Mouse (Mus musculus) spleen, postnatal 4 days (tissue): ENCODE measurements around the gene Rimbp2.

Experiments used
- DNase-seq, 2 experiments: peaks; one replicate each; pipeline ENCODE4 v3.0.0; 2022; ENCODE audit warnings: low spot score in 2 of 2

Gene Rimbp2

DNA sequence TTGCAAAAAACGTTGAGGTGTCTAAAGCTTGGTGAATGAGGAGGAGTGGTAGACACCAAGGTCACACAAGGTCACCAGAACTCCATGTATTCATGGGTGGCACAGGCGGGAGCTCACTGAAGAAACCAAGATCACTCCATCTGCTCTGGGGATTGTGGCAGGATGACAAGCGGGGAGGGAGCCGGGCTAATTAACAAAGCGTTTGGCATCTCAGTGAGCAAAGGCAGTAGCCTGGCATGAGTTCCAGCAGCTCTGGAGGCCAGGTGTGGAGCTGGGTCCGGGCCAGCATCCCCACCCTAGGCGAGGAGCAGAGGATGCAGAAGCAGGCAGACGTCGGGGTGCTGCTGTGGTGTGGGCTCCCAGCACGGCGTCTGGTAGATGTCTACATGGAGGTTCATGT lies 108.3 kb downstream of the Rimbp2 start:
- no peak for DNase-seq

DNA sequence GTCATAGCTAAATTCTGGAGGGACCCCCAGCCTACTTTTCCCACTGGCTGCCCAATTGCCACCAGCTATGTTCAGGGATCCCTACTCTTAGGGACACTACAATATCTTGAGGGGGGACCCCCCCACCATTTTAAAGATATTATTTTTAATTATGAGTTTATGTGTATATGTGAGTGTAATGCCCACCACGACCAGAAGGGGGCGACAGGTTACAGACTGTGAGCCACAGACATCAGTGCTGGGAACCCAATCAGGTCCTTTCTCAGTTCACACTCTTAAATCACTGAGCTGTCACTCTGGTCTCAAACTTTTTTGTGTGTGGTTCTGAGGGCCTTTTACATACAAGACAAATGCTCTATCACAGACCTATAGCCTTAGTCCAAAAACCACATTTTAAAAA lies 109.3 kb downstream of the Rimbp2 start:
- DNase-seq: no peak

DNA sequence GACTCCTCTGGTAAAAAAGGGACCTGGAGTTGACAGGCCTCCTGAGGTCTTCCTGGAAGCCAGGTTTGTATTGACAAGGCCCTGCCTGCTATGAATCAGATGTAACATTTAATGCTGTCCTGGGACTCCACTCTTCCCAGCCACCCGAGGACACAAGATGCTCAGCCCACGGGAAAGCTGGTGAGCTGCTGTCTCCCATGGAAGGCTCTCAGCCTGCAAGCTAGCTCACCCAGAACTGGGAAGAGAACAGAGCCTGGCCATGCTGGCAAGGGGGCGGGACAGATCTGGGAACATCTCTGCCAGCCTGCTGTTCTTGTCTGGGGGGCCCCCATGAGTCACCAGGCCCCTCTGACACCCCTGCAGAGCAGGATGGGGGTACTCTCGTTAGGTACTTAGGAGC lies 111.7 kb downstream of the Rimbp2 start:
- no peak for DNase-seq

DNA sequence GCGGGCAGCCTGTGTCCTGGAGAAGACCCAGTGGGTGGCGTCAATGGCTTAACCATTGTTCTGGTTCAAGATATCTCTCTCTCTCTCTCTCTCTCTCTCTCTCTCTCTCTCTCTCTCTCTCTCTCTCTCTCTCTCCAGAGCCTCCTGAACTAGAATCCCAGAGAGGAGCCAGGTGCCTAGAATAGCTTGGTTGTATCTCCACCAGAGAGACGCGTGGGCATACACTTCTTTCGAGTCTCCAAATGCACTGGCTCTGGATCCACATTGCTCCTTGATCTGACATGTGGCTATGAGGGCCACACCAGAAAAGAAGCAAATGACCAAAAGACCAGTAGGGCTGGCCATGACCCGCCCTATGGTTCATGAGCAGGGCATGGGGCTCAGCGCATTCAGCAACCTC lies 116.2 kb downstream of the Rimbp2 start:
- no peak for DNase-seq

DNA sequence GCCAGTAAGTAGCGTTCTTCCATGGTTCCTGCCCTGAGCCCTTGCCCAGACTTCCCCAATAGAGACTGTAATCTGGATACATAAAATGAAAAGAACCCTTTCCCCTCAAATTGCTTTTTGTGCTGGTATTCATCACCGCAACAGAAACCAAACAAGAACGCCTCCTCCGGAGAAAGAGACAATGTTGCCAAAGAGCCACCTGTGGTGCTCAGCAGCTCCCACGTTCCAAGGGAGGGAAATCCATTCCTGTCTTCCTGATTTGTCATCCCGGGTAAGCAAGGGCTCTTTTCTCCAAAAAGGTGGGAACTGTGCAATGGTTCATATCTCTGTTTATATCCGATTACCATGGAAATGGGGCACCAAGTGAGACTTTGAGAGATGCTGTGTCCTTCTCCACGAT lies 119.2 kb downstream of the Rimbp2 start:
- DNase-seq: no peak

DNA sequence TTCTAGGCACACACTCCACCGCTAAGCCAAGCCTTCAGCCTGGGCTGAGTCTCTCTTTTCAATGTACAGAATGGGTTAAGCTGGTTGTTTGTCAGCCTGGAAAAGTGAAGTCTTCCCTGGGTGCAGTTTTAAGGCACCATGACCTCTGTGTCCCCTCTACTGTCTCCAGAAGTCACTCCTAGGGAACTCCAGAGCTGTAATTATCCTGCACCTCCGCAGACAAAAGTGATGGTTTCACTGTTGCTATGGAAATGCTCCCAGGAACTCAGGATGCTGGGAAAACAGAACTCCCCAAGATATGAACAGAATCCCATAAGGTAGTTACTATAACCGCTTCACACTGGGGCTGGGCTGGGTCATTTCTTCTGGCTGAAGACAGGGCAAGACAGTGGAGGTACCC lies 130.4 kb downstream of the Rimbp2 start:
- no peak for DNase-seq

DNA sequence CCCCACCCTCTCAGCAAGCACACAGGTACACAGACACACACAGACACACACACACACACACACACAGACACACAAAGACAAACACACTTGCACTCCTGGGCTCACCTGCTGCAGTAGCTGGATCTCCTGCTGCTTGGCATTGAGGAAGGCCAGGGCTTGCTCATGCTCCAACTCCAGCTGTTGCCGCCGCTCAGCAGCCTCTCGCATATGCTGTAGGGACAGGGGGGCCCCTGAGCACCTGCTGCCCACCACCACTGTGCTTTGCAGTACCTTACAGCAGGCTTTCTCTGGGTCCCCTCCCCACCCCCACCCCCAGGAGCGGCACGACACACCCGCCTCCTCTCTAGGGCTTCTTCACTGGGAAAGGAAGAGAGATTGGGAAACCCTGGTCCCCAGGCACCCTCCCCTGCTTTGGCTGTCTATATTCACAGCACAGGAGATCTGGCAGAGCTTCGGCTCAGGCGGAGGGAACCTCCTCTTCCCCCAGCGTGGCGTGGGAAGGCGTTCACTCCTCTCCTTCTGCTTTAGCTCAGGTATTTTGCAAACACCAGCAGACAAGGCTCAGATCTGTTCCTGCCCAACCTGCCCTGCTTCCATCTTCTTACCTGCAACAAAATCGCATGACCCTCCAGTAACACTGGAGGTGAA lies 133.5 kb downstream of the Rimbp2 start:
- DNase-seq: no peak

DNA sequence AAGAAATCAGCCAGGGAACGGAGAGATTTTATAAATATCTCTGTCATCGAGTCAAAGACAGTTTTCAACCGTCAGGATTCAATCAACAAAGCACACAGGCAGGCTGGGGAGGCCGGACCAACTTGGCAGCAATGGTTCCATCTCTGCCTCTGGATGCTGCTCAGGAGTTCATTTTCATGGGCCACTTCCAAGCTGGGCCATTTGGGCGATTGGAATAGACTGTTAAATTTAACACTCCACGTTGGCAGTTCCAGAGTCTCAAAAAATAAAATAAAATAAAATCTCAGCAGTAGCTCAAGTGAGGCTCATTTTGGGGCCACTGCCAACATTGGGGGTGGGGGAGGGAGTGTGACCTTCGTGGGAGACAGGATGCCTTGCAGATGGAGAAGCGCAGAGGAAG lies 137.7 kb downstream of the Rimbp2 start:
- no peak for DNase-seq

DNA sequence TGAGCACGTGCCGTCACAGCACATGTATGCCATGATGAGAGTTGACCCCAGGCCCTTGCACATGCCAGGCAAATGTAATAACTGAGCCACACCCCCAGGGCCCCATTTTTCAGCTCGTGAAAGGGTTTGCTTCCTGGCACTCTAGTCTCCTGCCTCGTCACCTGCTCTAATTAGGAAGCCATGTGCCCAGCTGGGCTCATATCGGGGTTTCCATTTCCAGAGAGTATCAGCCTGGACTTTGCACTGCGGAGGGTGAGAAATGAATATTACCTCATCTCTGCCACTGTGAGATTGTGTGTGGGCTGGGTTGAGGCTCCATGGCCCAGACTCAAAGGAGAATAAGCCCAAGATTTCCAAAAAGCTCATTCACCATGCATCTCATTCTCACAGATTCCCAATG lies 138.2 kb downstream of the Rimbp2 start:
- no peak for DNase-seq

DNA sequence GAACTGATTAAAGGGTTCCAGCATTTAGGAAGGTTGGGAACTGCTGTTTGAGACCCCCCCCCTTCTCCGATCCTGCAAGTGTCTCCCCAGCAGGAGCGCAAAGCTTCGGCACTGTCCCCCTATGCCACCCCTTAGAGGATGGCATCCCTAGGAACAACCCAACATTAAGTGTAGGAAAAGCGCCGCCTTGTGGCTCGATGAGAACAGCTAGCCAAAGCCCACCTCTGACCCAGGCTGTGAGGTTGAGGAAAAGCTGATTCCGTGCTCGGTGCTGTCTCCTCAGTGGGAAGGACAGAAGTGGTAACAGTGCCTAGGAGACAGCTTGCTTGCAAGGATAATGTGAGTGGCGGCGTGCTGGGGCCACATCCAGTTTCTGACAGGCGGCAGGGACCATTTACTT lies 140.2 kb downstream of the Rimbp2 start:
- DNase-seq: no peak

DNA sequence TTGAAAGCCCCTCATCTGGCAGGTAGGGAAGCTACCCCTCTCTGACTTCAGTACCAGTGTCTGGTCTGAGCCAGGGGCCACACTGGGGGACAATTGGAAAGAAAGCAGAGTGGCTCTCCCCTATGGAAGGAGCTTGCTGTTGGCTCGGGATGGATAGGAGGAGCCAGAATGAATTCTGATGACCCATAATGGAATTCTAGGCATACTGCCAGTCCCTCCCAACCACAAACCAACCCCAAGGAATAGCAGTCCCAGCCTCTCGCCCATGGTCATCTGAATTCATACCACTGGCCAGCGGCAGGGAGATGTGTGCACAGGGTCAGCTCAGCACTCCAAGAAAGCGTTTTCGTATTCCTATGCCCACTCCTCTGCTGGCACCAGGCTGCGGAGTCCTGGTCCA lies 141.9 kb downstream of the Rimbp2 start:
- DNase-seq: no peak

DNA sequence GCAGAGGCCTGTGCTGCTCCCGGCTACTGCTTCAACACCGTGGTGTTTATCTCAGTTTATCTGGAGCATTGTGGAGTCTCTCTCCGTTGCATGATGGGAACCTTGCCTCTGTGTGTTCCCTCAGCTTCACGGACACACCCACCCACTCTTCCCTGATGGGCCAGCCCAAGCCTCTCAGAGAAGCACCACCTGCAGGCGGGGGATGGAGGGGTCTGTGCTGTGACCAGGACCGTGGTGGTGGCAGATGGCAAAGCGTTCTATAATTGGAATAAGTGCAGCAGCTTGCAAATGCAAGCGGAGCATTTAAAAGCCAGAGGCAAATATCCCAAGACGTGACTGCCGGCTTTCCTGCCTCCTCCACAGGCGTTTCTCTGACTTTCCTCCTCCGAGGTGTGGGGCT lies 143.3 kb downstream of the Rimbp2 start:
- DNase-seq: no peak

DNA sequence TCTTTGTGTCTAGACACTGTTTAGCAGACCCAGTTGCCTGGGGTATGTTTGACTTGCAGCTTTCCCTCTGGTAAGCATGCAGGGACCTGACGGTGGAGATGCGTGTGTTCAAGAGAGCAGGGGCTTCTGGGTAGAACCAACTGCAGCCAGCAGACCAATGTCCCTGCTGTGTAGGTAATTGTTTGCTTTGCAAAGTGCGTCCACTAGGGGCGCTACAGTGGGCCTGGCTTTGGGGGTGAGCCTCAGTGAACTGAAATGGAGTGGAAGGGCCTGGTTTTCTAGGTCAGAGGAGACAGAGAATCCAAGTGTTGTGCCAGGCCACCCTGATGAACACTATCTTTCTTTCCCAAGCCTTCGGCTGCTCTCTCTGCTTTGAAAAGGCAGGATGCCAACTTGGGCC lies 143.9 kb downstream of the Rimbp2 start:
- DNase-seq: no peak

DNA sequence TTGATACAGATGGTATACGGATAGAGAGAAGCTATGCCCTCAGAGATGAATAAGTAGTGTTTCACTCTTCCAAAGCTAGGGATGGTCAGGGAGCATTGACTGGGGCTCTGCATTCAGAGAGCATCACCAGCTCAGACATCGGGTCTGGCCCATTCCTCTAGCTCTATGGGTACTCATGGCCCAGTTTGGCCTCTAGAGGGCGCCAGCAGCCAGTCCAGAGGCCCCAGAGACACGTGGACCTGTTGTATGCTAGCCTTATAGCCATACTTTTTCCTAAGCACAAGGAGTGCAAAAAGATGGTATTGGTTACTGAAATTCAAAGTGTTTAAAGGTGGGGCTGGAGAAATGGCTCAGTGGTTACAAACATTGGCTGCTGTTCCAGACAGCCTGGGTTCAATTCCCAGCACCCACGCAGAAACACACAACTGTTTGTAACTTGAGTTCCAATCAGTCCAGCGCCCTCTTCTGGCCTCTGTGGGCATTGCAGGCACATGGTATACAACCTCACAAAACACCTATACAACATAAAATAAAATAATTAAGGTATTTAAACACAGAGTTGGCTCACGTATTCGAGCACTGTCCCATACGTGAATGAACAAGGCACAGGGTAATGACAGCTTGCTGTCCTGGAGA lies 144.6 kb downstream of the Rimbp2 start:
- no peak for DNase-seq

DNA sequence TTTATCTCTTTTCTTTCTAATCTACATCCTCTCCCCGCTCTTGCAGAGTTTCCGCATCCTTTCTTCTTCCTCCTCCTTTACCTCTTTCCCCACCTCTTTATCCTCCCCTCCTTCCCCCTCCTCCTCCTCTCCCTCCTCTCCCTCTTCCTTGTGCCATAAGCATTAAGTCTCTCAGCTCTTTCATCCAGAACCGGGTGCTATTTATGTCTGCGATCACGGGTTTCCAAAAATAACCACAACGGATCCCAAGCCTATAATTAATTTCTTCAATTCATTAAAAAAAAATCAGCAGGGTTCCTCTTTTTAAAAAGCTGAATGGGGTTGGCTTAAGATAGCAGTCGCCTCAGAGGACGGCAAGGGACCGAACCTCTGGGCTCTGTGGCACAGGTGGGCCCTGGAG lies 145.9 kb downstream of the Rimbp2 start:
- DNase-seq: no peak

DNA sequence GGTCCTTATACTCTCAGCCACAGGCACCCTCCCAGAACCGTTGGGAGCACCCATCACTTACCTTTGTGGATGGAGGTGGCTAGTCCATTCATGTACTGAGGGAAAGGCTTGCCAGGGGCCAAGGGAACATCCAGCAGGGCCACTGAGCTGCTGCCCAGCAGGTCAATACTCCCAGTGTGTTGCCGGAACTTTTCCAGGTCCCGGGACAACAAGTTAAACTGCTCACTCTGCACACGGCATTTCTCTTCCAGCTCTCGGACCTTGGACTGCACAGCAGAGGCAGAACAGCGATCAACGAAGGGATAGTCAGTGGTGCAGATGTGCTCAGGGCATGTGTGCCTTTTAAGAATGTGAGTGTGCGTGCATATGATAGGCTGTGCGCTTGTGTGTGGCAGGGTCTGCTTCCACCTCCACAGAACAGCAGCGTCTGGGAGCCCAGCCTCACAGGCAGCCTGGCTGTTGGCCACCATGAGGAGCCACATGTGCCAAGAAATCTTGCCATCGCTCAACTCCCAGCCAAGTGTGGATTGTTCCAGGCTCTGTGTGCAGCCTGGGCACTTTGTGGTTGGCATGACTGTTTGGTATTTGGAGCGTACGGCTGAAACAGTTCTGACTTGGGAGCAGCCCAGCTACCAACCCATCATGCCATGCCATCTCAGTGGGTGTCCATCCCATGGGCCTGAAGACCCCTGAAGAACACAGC lies 146.8 kb downstream of the Rimbp2 start:
- no peak for DNase-seq

DNA sequence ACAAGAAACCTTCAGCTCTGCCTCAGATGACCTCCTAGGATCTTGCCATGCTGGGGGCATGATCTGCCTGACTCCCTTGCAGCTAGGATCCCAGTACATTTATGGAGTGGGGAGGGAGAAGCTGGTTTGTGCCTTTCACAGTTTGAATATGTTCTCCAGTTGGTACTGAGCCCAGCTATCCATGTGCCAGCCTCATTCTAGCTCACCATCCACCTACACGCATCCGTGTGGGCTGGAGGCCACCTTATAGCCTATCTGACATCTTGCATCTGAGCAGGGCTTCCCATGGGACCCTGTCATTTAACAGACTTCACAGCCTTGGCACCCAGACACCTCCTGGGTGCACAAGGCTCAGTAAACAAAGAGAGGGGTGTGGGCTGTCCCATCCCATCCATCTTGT lies 148.2 kb downstream of the Rimbp2 start:
- DNase-seq: no peak

DNA sequence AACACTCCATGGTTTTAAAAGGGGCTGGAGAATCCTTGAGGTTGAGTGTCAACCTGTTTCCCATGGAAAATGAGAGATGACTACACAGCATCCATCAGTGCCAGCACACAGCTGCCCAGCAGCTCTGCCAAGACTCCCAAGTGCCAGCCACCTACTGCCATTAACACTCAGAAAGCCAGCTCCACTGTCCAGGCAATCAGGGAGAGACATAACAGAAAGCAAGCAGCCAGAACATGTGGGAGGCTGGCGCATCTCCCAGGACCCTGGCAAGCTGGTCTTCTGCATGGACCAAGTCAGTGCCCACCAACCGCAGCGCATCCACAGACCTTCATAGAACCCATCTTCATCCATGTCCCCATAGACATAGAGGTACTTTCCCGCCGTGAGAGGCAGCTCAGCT lies 152.7 kb downstream of the Rimbp2 start:
- DNase-seq: no peak

DNA sequence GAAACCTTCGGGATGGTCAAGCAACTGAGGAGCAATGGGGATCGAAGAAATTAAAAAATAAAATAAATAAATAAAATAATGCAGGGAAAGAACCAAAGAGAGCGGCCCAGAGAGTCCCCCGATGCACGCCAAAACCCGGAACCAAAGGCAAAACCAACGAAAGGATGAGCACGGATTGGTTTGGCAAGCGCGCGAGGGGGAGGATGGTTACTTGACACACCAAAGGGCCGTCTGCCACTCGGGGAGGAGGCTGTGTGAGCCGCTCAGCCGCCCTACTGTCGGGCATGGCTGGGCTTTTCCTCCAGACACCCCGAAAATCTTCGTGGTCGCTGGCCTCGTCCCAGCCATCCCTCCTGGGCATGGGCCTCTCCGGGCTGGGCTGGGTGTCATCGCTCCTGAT lies 171.7 kb downstream of the Rimbp2 start:
- DNase-seq: no peak

DNA sequence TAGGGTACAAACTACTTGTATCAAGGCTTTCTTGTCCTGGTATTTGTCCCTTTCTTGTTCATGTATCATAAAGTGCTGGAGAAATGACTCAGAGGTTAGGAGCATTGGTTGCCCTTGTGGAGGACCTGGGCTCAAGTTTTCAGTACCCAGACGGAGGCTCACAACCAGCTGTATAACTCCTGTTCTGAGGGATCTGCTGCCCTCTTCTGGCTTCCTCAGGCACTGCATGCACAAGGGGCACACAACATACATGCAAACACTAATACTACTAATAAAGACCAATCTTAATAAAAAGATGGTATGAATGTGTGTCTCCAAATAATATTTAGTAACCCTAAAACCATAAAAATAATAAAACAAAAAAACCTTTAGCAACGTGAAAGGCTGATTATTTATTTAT lies 176.9 kb downstream of the Rimbp2 start:
- no peak for DNase-seq

DNA sequence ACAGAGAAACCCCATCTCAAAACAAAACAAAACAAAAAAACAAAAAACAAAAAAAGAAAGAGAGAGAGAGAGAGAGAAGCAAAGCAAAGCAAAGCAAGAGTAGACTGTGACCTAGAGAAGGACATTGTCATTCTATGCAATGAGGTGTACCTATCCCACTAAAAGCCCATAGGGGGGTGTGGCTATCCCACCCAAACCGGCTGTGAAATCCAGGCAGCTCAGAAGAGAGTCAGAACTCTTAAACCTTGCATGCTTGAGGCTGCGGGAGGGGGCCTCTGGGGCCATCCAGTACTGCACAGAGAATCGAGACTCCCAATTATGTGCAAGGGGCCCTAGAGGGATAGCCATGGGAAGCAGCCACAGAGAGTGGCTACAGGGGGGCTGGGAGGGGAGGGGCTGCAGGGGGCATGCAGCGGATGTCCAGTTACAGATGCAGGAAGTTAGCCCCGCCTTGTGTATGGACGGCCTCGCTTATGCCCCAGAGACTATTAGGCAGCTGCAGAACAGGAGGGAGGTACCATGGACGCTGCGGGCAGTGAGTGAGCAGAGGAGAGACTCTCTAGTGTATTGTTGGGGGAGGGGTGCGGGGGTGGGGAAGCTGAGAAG lies 184.2 kb downstream of the Rimbp2 start:
- no peak for DNase-seq

DNA sequence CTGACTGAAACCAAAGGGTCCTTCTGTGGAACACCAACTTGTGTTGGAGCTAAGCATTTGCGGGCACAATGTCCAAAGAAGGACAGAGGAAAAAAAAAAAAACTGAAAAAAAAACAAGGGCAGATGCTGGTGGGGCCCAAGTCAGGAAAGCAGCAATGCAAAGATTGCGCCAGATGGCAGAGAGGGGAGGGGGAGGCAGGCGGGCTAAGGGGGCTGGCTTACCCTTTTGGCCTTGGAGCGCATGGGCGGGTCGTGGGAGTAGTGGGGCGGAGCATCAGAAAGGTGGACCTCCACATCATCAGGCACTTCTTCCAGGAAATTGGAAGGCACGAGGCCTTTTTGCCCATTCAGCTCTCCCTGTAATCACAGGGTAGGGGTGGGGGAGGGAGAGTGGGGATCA lies 192.2 kb downstream of the Rimbp2 start:
- no peak for DNase-seq

DNA sequence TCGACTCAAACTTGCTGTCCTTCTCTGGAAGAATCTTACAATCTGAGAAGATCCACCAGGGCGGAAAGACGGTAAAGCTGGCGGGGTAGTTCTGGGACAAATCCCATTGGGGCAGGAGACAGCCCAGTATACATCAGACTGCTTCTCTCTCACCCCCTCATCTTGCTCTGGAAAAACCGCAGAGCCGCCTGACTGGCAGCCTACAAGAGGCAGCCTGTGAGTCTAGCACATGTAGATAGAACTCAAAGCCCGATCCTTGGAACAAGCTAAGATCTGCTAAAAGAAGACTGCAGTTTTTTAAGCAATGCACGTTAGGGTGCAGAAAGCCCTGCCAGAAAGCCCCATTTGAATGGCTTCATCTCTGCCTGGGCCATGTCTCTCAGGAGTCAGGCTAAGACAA lies 207.0 kb downstream of the Rimbp2 start:
- no peak for DNase-seq
